Mouse (Mus musculus): Measurements from ENCODE around the gene Ccdc162.

Gene Ccdc162

DNA sequence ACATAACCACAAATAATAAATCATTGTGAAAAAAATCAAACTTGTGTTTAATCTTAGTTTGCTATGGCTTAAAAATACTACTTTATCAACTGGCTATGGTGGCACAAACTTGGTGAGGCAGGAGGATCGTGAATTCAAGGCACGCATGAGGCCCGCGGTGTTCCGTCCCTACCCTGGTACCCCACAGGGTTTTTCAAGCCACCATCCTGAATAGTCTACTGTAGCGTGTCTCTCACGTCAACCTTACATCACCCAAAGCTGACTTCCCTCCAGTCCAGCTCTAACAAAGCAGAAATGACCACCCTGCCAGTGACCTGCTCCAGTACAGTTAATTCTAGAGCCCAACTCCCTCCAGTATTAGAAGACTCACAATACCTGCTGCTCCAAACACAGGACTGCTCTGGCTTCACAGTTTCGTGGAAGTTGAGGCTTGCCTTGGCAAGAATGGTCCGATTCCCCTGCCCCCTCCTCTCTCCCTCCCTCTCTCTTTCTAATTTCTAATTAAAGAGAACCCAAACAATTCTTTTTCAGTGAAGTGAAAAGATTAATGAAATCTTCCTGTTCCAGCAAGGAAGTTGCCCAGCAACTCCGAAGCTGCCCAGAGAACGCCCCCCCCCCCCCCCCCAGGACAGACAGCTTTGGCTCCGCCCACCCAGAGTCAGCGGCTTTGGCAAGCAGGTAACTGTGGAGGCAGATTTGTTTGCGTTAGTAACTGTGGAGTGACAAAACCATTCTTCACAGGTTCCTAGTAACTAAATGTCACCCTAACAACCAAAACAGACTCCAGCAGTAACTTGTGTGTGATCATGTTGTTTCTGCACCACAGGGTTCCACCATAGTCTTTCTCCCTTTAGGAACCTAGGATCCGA is at the start of gene Ccdc162:
TSS of gene Ccdc162 (minus strand) at position 606 of the 869 bp plus-strand sequence.
- no peak for DNase-seq (ENCODE audit: extremely low read depth, low read depth, low spot score)

- peak; percentile 11 for DNase-seq (ENCODE audit: extremely low read depth, low read depth, low spot score)
Observed at GRCm38 (mm10) chr10:41765586-41765985, 49.2 kb upstream of the Ccdc162 start.

GRCm38 (mm10) chr10:41763741-41764385 is 47.4 kb upstream of the Ccdc162 start:
- DNase-seq (ENCODE audit: extremely low read depth, low read depth, low spot score): no peak

- no peak for DNase-seq (ENCODE audit: extremely low read depth, low read depth, low spot score)
Observed at GRCm38 (mm10) chr10:41760866-41761265, 44.4 kb upstream of the Ccdc162 start.

- no peak for DNase-seq (ENCODE audit: extremely low read depth, low read depth, low spot score)
Observed at GRCm38 (mm10) chr10:41758041-41758440, 41.6 kb upstream of the Ccdc162 start.

DNA sequence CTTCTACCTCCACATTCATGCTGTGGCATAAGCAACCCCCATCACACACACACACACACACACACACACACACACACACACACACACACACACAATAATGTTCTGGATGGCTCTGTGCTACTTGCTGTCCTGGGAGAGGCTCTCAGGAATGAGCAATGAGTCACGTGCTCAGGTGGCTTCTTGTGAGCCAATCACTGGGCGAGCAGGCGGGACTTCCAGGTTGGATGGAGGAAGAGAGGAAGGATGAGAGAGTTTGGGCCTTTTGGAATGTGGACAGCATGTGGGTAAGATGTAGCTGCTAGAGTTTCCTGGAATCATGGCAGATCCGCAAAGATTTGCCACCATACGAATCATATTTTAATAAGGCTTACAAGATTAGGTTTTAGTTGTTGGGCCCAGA is 40.8 kb upstream of the Ccdc162 start:
- DNase-seq (ENCODE audit: extremely low read depth, low read depth, low spot score): no peak

GRCm38 (mm10) chr10:41751867-41752480 is 35.5 kb upstream of the Ccdc162 start:
- no peak for DNase-seq (ENCODE audit: extremely low read depth, low read depth, low spot score)

GRCm38 (mm10) chr10:41749306-41749705 is 32.9 kb upstream of the Ccdc162 start:
- no peak for DNase-seq (ENCODE audit: extremely low read depth, low read depth, low spot score)

- no peak for DNase-seq (ENCODE audit: extremely low read depth, low read depth, low spot score)
Observed at GRCm38 (mm10) chr10:41746554-41746953, 30.1 kb upstream of the Ccdc162 start.

DNA sequence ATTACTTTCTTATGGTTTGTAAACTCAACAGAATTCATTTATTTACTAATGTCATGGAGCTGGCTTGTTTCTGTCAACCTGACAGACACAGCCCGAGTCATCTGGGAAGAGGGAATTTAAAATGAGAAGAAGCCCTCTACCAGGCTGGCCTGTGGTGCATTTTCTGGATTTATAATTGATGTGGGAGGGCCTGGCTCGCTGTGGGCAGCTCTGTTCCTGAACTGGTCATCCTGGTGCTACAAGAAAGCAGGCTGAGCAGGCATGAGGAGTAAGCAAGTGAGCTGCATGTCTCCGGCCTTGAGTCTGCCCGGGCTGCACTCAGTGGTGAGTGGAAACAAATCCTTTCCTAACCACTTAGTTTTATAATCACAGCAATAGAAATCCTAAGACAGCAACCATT is 27.6 kb upstream of the Ccdc162 start:
- DNase-seq (ENCODE audit: extremely low read depth, low read depth, low spot score): no peak

DNA sequence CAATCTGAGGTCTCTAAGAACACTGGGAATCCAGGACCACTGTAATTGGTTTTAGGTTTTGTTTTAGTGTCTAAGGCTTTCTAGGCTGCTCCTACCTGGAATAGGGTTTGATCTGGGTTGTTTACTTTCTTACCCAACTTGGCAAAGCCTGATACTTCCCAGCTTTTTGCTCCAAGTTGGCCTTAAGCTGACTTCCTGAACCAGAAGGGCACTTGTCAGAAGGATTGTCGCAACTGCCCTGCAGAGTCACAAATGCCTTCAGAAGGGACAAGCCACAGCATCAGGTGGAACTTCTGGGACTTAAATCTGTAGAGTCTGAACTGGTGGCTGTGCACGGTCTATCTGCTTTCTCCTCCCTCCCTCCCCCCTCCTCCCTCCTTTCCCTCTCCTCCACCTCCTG is 23.8 kb upstream of the Ccdc162 start:
- DNase-seq (ENCODE audit: extremely low read depth, low read depth, low spot score): no peak

GRCm38 (mm10) chr10:41737245-41737644 is 20.8 kb upstream of the Ccdc162 start:
- DNase-seq (ENCODE audit: extremely low read depth, low read depth, low spot score): no peak

- DNase-seq (ENCODE audit: extremely low read depth, low read depth, low spot score): no peak
Observed at GRCm38 (mm10) chr10:41735398-41735797, 19.0 kb upstream of the Ccdc162 start.

DNA sequence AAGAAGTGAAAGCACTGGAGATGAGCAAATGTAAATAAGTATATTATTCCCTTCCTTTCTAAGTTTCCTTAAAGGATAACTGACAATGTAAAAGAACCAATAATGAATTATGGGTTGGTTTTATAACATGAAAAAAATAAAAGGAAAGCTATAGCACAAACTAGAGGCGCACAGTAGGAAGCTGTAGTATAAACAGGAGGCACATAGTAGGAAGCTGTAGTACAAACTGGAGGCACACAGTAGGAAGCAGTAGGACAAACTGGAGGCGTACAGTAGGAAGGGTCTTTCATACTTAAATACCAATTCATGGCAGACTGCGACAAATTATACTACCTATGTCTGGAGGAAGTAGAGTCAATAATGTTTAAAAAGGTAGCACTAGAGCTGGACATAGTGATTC is 16.8 kb upstream of the Ccdc162 start:
- DNase-seq (ENCODE audit: extremely low read depth, low read depth, low spot score): no peak

- DNase-seq (ENCODE audit: extremely low read depth, low read depth, low spot score): no peak
Observed at GRCm38 (mm10) chr10:41731932-41732331, 15.5 kb upstream of the Ccdc162 start.

DNA sequence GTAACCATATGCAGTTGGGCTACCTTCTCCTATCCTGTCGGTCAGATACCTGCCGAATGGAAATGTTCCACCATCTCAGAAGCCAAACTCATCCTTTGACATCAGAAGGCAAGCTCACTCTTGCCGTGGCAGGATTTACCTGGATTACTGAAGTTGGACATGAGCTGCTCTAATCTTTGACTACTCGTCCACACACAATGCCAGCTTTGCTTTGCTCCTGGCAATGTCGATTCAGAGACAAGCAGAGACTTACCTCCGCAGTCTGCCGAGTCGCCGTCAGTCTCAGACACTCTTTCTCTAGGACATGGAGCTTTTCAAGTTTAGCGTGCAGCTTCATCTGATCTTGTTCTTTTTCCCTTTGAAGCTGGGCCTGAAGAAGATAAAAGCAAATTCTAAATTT is 14.3 kb upstream of the Ccdc162 start:
- DNase-seq (ENCODE audit: extremely low read depth, low read depth, low spot score): peak; percentile 97

DNA sequence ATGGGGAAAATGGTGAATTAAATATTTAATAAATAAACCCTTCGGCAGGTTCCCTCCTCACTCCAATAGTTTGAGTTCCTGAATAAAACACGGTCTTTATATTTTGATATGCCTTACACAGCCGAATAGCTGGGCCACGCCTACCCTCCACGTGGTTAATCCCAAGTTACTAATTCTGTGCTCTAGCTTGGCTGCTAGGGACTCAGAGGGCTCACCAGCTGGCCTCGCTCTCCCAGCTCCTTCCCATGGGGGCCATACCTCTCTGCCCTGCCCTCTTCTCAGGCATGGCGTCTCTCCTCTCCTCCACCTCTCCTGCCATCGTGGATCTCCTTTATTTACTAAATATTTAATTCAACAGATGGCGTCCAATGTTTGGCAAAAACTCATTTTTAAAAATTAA is 9.8 kb upstream of the Ccdc162 start:
- DNase-seq (ENCODE audit: extremely low read depth, low read depth, low spot score): no peak

GRCm38 (mm10) chr10:41719587-41719986 is 3.2 kb upstream of the Ccdc162 start:
- DNase-seq (ENCODE audit: extremely low read depth, low read depth, low spot score): no peak

DNA sequence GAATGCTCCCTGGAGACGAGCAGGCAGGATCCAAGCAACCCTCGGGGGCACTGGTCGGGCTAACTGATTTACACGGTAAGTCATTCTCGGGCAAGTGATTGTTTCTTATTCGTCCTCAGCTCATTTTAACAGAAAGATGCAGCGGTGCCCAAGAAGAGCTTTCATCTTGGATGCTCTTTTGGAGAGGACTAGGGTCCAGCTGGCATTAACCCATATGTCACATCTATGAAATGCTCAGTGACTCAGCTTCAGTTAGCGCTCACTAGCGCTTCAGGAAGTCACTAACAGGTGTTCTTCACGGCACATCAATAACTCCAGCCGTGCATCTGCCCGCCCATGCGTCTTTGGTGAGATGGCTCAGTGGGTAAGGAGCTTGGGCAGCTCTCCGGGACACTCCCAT is 877 bp downstream of the Ccdc162 start:
- DNase-seq (ENCODE audit: extremely low read depth, low read depth, low spot score): no peak

DNA sequence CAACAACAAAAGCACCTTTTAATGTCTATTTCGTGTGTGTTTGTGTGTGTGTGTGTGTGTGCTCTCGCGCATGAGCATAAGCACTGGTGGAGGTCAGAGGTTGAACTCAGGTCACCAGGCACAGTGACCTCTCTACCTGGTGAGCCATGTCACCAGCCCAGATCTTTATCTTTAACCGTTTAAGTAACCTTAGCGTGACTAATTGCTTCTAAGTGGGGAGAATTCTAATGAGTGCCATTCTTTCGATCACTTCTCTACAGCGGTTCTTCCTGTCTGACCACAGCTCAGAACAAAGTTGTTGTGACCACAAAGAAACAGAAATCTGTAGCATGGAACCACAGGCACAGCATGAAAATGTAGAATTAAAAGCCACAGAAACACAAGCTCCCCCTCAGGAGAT is 5.0 kb downstream of the Ccdc162 start:
- no peak for DNase-seq (ENCODE audit: extremely low read depth, low read depth, low spot score)

GRCm38 (mm10) chr10:41710773-41711172 is 5.7 kb downstream of the Ccdc162 start:
- no peak for DNase-seq (ENCODE audit: extremely low read depth, low read depth, low spot score)

GRCm38 (mm10) chr10:41709341-41709740 is 7.1 kb downstream of the Ccdc162 start:
- DNase-seq (ENCODE audit: extremely low read depth, low read depth, low spot score): no peak
